Mouse (Mus musculus) CD4-positive, CD25-positive, alpha-beta regulatory T cell (primary cell): ENCODE measurements around the gene Mtm1. TPM values are rescaled to one million over a fixed set of nuclear protein-coding genes. Genes with fewer than 3 reads are reported as not detected.

Experiments used
- polyA plus RNA-seq: library from polyadenylated mRNA; unstranded; fragments of 100-300 nt; shearing (Covaris generic); gene quantifications from one replicate; pipeline ENCODE4 v1.2.1, GENCODE M21; 2017

Gene Mtm1
- 10.4 TPM for polyA plus RNA-seq

GRCm38 (mm10) chrX:71210467-71210866 is at the start of gene Mtm1:
Gene Mtm1 (plus strand): TSS chrX:71210767.

GRCm38 (mm10) chrX:71364554-71364991 is 154.0 kb downstream of the Mtm1 start, which contains the start of gene Mtmr1:
Gene Mtmr1 (plus strand): TSS chrX:71364760.

Other genes starting within 250 kb of the Mtm1 start
- not detected for gene Mamld1, start 160.5 kb upstream of the Mtm1 start, polyA plus RNA-seq
- 49.8 TPM for gene Mtmr1, start 154.0 kb downstream of the Mtm1 start, polyA plus RNA-seq